Mouse (Mus musculus) left cerebral cortex, postnatal 10 days (tissue): ENCODE results near the gene Gart. TPM values are rescaled to one million over a fixed set of nuclear protein-coding genes. Genes with fewer than 3 reads are reported as not detected.
A peak's percentile ranks its signal among the peaks of the same experiment; 100 is the strongest.

Source experiments
- DNase-seq, 2 experiments: peaks; one replicate each; pipeline ENCODE4 v3.0.0; 2021 to 2022; ENCODE audit warnings: low spot score in 2 of 2, mixed read lengths in 1 of 2; ENCODE audit errors: extremely low spot score in 1 of 2
- intact Hi-C: fragments of 180-260 bp; cut with DNase I; formaldehyde crosslinking; loops from one replicate; pipeline ENCODE4 v1.15.1; 2025
- total RNA-seq, 2 experiments: library from RNA; stranded (reverse); gene quantifications; 2 replicates each; pipeline ENCODE4 v1.2.3; 2021

Gart gene
- total RNA-seq, 2 experiments from 2014 or later = 45.3 to 58.8 TPM

DNA sequence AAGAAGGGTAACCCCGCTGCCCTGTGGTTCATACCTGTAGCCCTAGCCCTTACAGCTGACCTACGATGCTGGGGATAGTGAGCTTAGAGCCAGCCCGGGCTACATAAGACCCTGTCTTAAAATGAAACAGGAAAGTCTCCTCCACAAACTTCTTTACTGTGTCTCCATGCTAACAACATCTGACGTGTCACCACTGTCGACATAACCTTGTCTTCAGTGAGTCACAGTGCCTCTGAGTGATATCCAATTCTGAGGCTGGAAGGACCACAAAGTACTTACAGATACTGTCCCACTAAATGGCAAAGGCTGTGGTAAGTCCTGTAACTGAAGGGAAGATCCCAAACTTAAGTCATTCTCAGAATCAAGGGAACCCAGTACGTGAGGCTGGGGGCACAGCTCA is 60.5 kb downstream of the Gart start:
- no peak for DNase-seq
- intact Hi-C loops = no loop called here

GRCm38 (mm10) chr16:91585617-91586016 is 61.1 kb downstream of the Gart start:
- intact Hi-C loops = no loop called here

GRCm38 (mm10) chr16:91582307-91582706 is 64.4 kb downstream of the Gart start:
- intact Hi-C loops = no loop called here

More at GRCm38 (mm10) chr16:91585617-91586016, 61.1 kb downstream of the Gart start:
- no peak for DNase-seq

DNA sequence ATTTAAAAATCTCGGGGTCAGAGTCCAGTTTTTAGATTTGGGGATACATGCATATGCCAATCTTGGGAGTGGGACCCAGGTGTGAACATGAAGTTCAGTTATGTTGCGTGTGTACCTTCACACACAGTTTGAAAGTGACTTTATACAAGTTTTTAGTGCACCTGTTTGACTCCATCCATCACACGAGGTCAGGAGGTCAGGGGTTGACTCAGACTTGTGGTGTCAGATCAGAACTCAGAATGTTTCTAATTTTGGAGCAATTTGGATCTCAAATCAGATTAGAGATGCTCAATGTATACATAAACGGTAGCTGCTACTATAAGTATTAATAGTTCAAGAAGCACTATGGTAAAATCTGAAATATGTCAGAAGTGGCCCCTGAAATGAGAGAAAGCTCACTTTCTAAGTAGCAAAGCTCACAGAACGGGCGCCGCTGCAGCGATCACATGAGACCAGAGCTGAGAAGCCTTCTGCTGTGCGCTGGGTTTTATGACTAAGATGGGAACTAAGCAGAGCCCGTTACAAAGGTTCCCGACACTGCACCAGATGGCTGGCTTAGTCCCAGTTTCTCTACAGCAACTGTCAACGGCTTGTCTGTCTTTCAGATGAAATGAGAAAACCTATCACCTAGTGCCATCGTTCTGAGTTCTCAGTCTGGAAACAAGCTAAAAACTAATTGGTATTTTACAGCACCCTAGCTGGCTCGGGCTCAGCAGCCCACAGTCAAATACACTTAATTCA is 67.6 kb downstream of the Gart start:
- intact Hi-C loops = loop anchor here (10.0 kb wide), 1 partner anchor 64 kb away; no protein-coding TSS in a partner anchor
- peak in 1 of 2 experiments; percentile 20 for DNase-seq

More at GRCm38 (mm10) chr16:91582307-91582706, 64.4 kb downstream of the Gart start:
- DNase-seq = no peak

DNA sequence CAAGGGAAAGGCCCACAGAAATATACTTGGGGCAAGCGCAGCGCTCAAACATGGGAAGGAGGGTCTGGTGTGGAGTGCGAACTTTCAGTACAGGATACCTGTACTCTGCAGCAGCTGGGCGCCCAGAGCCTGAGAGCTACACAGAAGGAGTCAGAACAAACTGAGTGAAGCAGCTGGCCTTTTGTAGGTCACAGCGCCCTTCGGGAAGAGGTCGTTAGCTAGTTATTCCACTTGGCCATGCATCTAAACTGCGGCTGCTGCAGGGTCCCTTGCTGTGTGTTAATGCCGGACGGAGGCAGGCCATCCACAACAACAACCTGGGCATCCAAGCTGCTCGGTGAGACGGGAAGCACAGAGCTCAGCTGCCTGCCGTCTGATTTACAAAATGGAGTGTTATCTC is 71.6 kb downstream of the Gart start:
- intact Hi-C loops = loop anchor here (10.0 kb wide), 1 partner anchor 60 kb away; no protein-coding TSS in a partner anchor
- no peak for DNase-seq

Other genes with a start within 250 kb of the Gart start
- gene Il10rb, start 240.8 kb downstream of the Gart start, total RNA-seq = 1 to 10 TPM; 7.9 to 8.9 TPM
- 10 to 100 TPM; 68.8 to 75.0 TPM for gene Ifnar1, start 161.7 kb downstream of the Gart start, total RNA-seq
- 10 to 100 TPM; 74.8 to 82.0 TPM for gene Ifngr2, start 99.9 kb downstream of the Gart start, total RNA-seq
- gene Tmem50b, start 49.2 kb downstream of the Gart start, total RNA-seq = 10 to 100 TPM; 92.3 to 95.0 TPM
- 1 to 10 TPM; 3.4 to 4.7 TPM for gene Dnajc28, start 27.9 kb downstream of the Gart start, total RNA-seq
- 100 to 1,000 TPM; 211 to 212 TPM for gene Son, start 554 bp upstream of the Gart start, total RNA-seq
- gene Donson, start 41.8 kb upstream of the Gart start, total RNA-seq = 10 to 100 TPM; 24.9 to 28.8 TPM
- 10 to 100 TPM; 87.9 to 97.1 TPM for gene Cryzl1, start 82.0 kb upstream of the Gart start, total RNA-seq
- 100 to 1,000 TPM; 132 to 137 TPM for gene Itsn1, start 82.3 kb upstream of the Gart start, total RNA-seq